Mouse (Mus musculus) embryo, embryonic 11 days (tissue): ENCODE measurements at regions not wholly inside any gene's neighbourhood (a gene's known extent, or its start where the extent isn't known, plus 50 kb on each side); places are given as distances from the start of the nearest gene placed in this dataset.
A peak's percentile ranks its signal among the peaks of the same experiment; 100 is the strongest.

Experiments
- DNase-seq: peaks from one replicate; pipeline ENCODE4 v3.0.0-alpha.2; 2015

DNA sequence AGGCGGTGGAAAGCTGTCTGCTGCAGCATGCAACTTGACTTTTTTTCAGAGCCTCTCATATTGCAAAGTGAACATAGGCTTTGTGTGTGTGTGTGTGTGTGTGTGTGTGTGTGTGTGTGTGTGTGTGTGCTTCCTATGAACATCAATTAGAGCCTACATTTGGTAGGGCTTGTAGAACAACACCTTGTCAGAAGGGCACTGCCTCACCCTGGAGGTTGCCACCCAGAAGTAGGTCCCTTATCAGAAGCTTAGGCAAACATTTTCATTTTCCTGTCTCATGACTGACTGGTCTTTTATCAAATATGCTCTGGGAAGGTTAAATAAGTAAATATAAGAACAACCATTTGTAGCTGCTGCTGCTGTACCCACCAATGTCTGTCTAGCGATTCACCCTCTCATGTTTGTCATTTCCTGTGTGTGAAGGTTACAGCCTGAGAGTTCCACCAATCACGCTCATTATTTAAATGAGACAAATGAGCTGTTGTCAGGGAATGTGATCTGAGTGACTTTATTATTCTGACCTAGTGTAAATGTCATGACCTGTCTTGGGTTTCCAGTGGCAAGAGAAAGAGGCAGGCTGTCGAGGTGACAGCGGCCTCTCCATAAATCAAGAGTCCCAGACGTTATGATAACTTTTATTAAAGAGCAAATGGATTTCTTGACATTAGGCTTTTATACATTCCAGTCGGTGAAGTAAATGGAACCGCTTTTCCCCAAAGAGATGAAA lies 310.1 kb downstream of the Irx1 start:
- peak; percentile 42 for DNase-seq

DNA sequence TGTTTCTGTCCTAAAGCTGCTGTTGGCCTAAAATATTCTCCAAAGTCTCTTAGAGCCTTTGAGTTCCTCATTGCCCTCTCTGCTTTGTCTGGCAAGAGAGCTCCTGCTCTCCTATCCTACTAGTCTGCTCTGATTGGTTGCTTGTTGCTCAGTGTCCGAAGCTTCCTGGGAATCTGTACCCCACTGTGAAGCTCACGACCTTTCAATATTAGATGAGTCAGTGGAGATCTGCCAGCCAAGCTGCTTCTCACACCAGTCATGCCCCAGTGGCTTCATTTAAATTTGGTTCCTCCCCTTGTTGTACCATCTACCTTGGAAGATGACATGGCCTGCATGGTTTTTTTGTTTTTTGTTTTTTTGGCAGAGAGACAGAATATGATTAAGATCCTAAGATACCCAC lies 313.6 kb downstream of the Irx1 start:
- no peak for DNase-seq

- DNase-seq, result no peak
Measured at GRCm38 (mm10) chr13:71649031-71649430, 314.5 kb downstream of the Irx1 start.

GRCm38 (mm10) chr13:71631447-71631846 lies 332.1 kb downstream of the Irx1 start:
- no peak for DNase-seq

DNA sequence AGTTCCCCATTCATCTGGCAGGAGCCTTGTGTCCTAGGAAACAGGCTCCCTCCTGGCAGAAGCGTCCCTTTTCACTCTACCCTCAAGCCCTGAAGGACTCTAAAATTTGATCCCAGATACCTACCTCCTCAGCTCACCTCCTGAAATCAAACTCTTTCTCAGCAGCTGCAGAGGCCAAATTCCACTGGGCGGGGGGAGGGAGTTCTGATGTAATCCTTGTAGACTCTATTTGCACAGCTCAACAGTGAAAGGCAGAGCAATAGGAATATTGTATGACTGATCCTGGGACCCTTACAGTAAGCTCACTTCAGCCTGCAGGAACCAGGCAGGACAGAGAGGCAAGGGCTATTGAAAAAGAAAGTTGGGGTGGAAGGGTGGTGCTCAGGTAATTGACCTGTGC lies 346.3 kb downstream of the Irx1 start:
- peak; percentile 21 for DNase-seq

DNA sequence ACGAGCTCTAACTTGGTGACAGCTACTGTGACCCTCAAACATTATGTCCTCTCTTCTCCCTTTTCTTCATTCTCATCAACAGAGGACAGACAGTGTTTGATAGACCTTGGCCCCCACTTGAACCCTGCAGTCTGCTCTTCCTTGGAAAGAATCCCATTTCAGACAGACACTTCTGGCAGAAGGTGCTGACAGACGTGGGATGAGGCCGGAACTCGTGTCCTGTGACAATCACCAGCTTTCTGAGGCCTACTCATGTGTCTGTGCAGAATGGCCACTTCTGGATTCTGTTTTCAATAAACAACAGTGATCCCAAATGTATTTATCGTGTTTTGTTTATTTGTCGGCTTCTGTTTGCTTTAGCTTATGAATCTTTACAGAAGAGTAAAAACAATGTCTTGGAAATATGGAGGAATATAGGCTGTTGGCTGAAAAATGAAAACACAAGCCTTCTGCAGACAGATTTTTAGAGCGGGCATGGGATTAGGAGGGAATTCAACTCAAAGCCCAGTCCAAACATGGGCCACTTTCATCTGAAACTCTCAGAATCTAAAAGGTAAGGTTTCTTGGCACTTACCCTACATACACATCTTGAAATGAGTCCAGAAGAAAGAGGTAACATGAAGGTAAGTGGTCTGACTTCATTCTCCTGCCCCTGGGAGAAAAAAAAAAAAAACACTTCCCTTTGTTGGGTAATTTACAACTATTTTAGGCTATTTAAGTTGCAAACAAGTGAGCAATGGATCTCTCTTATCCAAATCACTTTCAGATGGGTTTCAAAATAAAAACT lies 350.9 kb downstream of the Irx1 start:
- DNase-seq, result no peak

DNA sequence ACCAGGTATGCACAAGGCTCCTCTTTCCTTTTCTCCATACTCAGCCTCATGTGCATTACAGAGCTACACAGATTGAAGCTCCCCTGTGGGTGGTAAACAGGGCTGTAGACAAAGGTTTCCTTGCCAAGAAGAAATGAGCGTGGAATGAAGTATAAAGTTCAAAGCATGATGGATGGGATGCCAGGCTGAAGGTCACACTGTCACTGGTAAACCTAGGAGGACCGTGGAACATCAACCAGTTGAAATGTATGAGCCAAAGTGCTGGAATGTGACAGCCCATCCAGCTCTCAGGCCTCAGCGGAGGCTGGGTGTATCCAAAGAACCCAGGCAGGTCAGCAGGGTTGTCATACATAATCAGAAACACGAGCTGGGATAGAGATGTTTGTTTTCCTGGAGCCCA lies 381.0 kb downstream of the Irx1 start:
- DNase-seq, result peak; percentile 39

DNA sequence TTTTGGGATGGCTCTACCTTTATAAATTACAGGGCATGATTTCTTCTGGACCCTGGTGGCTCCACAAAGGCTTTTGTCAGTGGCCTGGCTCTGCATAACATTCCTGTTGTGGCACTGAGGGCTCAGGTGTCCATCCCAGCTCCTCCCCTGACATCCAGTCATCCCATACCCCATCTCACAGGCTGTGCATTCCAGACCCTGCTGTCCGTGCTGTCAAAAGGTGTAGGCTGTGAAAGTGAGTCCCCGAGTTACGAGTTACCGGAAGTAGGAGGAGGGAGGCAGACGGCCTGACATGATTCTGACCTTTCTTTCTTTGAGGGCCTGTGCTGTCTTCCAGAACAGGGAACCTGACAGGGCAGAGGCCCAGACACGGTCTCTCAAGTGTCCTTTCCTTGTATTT lies 397.6 kb downstream of the Irx1 start:
- no peak for DNase-seq

- DNase-seq, result peak; percentile 14
Measured at GRCm38 (mm10) chr13:71565388-71565787, 398.1 kb downstream of the Irx1 start.

- DNase-seq, result peak; percentile 51
Measured at GRCm38 (mm10) chr13:71558477-71559215, 404.9 kb downstream of the Irx1 start.

DNA sequence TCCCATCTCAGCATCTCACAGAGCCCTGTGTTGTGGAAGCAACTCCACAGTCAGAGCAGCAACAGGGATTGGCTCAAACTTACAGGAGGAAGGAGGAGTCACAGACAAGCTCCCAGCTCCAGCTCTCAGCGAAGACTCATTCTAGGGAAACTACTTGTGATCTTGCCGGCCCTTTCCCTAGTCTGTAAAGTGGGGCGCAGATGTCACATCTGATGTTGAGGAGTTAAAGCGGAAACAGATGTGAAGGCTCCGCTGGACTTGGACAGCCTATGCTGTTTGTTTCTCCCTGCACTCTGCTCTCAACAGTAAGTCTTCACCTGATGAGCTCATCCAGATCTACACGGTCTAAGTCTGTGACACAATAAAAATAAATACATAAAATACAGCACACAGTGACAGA lies 408.1 kb downstream of the Irx1 start:
- DNase-seq, result peak; percentile 34

- no peak for DNase-seq
Measured at GRCm38 (mm10) chr13:71550109-71550508, 413.4 kb downstream of the Irx1 start.

DNA sequence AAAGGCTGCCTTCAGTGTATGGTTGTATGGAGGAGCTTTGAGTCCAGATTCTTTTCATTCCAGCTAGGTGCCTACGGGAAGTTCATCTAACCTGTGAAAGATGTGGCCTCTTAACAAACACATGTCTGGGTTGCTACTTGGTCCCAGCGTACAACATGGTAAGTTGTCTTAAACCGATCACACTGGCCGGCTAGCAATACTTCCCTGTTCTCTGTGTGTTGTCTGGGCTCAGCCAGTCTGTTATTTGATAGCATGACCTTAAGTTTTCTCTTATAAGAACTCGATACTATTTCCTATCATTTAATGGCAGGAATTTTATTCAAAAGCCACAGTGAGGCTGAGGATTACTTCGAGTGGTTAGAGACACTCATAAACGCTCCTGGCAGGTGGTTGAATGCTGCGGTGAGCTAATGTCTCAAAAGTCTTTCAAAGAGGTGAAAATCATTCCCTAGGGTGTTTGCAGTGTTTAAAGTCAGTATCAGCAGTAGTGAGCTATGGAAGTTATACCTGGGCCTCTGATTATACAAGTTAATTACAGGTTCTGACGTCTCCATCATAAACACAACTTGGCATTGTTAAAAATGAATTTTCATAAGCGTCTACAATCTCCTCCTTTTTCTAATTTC lies 414.2 kb downstream of the Irx1 start:
- DNase-seq, result no peak

GRCm38 (mm10) chr13:71538226-71538625 lies 425.3 kb downstream of the Irx1 start:
- no peak for DNase-seq

DNA sequence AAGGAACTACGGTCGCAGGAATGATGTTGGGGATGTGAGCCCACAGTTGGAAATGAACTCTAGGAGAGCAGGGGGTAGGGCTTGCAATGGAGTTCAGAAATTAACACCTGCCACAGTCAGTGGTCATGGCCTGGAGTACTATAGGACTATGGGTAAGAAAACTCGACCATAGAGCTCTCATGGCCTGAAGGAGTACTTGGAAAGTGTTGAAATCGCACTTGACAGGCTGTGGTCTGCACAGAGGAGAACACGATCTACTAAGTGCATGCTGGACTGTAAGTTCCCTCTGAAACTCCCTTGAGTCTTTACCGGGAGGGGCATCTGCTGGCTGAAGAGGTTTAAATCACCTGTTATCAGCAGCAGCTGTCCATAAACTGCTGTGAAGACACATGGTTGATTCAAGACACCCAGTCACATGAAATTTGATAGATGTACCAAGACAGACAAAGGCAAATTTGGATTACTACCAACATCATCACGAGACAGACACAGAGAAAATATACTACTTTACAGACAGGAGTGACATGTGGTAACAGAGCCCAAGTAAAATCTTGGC lies 430.6 kb downstream of the Irx1 start:
- no peak for DNase-seq

DNA sequence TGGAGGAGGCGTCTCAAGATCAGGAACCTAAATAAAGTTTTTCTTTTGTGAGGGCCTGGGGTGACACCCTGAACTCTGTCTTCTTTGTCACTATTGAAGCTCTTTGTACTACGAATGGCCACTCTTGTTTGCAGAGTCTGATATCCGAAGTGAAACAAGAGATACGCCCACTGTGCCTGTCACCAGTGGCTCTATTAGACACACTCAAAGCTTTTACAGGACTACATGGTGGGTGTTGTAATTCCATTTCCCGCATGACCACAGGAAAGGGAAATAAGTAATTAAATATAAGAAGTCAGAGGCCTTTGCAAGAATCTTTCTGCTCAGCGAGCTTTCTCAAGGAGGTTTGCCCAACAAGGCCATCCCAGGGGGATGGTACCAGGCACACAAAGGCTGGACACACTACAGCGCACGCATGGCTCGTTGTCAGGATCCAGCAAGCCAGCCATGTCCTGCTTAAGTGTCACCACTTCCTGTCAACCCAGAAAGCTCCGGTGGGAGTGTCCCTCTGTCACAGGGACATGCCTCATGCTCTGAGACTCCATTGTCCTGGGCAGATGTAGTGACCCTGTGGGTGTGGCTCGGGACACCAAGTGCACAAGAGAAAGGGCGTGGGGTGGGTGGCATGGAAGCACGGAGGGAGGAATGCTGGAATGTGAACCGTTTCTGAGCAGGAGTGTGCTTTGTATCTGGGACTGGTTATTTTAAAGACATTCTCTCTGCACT lies 434.0 kb downstream of the Irx1 start:
- peak; percentile 39 for DNase-seq

DNA sequence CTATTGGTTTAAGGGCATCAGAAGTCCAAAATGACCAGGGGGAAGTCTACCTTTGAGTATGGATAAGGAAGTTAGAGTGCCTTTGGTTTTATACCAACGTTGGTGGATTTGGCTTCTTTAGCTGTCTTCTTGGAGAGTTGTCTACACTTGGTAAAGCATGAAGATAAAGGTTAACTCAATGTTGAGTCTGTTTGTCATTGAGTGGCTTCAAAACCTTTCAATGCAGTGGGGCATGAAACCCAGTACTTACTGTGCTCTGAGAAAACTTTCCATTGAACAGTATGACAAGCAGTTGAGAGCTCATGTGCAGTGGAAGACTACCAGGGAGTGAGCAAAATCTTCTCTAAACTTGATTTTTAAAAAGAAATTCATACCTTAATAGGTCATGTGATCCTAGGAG lies 445.7 kb downstream of the Irx1 start:
- no peak for DNase-seq

DNA sequence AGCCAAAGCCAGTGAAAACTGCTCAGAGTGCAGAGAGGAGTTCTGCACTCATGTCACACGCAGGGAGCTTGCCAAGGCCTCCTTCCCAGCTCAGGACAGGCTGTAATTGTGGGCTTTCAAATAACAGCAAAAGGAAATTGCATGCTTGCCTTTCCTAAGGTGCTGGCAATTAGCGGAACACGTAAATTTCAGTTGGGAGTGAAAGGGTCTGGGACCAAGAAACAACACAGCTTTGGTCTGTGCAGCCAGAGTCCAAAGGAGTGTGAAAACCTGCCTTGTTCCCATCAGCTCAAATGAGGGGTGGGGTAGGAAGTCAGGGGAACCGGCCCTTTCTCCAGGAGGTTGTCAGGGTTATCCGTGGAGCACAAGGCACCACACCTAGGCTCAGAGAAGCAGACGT lies 450.3 kb downstream of the Irx1 start:
- peak; percentile 10 for DNase-seq

GRCm38 (mm10) chr13:71507956-71508401 lies 455.5 kb downstream of the Irx1 start:
- peak; percentile 33 for DNase-seq

GRCm38 (mm10) chr13:71507421-71507931 lies 456.0 kb downstream of the Irx1 start:
- peak; percentile 71 for DNase-seq

- no peak for DNase-seq
Measured at GRCm38 (mm10) chr13:71506777-71507176, 456.7 kb downstream of the Irx1 start.

- DNase-seq, result no peak
Measured at GRCm38 (mm10) chr13:71489773-71490172, 473.8 kb downstream of the Irx1 start.
